Mouse (Mus musculus) cortical plate, adult 2 months (tissue): ENCODE data around the gene Kcne1.

Source experiments
- CTCF ChIP-seq: fragments of 200-500 bp; IDR thresholded peaks from 2 replicates; pipeline ENCODE4 v1.5.1; 2011; ENCODE audit warnings: mild to moderate bottlenecking, control low read depth, low read length; ENCODE audit not compliant: insufficient read depth; ENCODE audit errors: extremely low read depth
- POLR2A ChIP-seq: fragments of 200-500 bp; IDR thresholded peaks from 2 replicates; pipeline ENCODE4 v1.6.1; 2011; ENCODE audit warnings: mild to moderate bottlenecking, low read length, control low read depth; ENCODE audit not compliant: insufficient read depth; ENCODE audit errors: extremely low read depth

DNA sequence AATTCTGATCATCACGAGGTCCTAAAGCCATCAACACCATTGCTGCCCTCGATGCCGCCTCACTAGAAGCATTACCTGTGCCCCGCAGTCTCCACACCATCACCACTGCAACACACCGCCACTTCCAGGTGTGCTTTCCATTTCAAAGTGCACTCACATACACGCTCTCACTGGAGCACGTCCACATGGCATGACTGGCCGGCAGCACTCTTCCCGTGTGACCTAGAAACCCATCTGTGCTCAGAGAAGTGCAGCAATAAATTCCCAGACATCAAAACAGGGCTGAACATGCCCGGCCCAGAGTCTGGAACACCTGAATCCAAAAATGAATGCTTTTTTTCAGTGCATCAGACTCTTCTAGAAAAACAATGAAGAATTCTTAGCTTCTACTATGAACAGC lies 31.4 kb downstream of the Kcne1 start:
- no peak for TF ChIP-seq CTCF
- no peak for TF ChIP-seq POLR2A
